Mouse (Mus musculus) liver, embryonic 14.5 days (tissue): ENCODE results near the gene Pbp2. TPM values are rescaled to one million over a fixed set of nuclear protein-coding genes. Genes with fewer than 3 reads are reported as not detected.

Experiments
- ATAC-seq: fragments of 200-750 bp; cut with Nextera tagmentation; 2 replicates; pipeline ENCODE4 v1.8.0; 2017; ENCODE audit warnings: moderate number of reproducible peaks, mild to moderate bottlenecking, moderate library complexity; ENCODE audit not compliant: insufficient read depth
- DNase-seq, 3 experiments: peaks; one replicate each; pipeline ENCODE4 v3.0.0-alpha.2; 2012 to 2013; ENCODE audit warnings: low read depth in 3 of 3, low spot score in 3 of 3
- H3K27ac ChIP-seq: fragments of 300-500 bp; sonication (generic); 2 replicates; pipeline ENCODE4 v1.5.1; 2014; ENCODE audit warnings: moderate library complexity, mild to moderate bottlenecking, control low read depth, inconsistent platforms
- H3K27me3 ChIP-seq: fragments of 300-500 bp; sonication (generic); 2 replicates; pipeline ENCODE4 v1.6.1; 2014; ENCODE audit warnings: mild to moderate bottlenecking, low read length, moderate library complexity; ENCODE audit not compliant: control insufficient read depth, insufficient read depth
- H3K36me3 ChIP-seq: fragments of 300-500 bp; sonication (generic); replicated peaks from 2 replicates; pipeline ENCODE4 v1.6.1; 2014; ENCODE audit warnings: low read depth; ENCODE audit not compliant: control insufficient read depth, insufficient read depth
- H3K4me1 ChIP-seq, 2 experiments: fragments of 200-500 bp in 1 of 2; fragments of 300-500 bp in 1 of 2; sonication (generic) in 1 of 2; replicated peaks; 2 replicates each; pipeline ENCODE4 v1.6.1; 2012 to 2014; ENCODE audit warnings: antibody characterized with exemption in 1 of 2, inconsistent platforms in 1 of 2, low read length in 1 of 2; ENCODE audit not compliant: control insufficient read depth in 2 of 2, insufficient read depth in 2 of 2
- H3K4me2 ChIP-seq: fragments of 300-500 bp; sonication (generic); 2 replicates; pipeline ENCODE4 v1.6.1; 2014; ENCODE audit warnings: low read depth, mild to moderate bottlenecking, control low read depth, moderate library complexity
- H3K4me3 ChIP-seq, 2 experiments: fragments of 200-500 bp in 1 of 2; fragments of 300-500 bp in 1 of 2; sonication (generic) in 1 of 2; 2 replicates each; pipeline ENCODE4 v1.5.1; 2012 to 2014; ENCODE audit warnings: low read depth in 2 of 2, low read length in 2 of 2, mild to moderate bottlenecking in 2 of 2, control low read depth in 1 of 2, inconsistent platforms in 1 of 2, moderate library complexity in 1 of 2; ENCODE audit not compliant: insufficient read depth in 1 of 2
- H3K9ac ChIP-seq: fragments of 300-500 bp; sonication (generic); replicated peaks from 2 replicates; pipeline ENCODE4 v1.6.1; 2014; ENCODE audit warnings: mild to moderate bottlenecking, control low read depth, moderate library complexity
- H3K9me3 ChIP-seq: fragments of 300-500 bp; sonication (generic); 2 replicates; pipeline ENCODE4 v1.6.1; 2016; ENCODE audit warnings: low read length, mixed read lengths; ENCODE audit not compliant: control insufficient read depth
- CTCF ChIP-seq: IDR thresholded peaks from 2 replicates; pipeline ENCODE4 v1.5.1; 2016; ENCODE audit warnings: antibody characterized with exemption, low read depth, control low read depth
- EP300 ChIP-seq: IDR thresholded peaks from 2 replicates; pipeline ENCODE4 v1.6.1; 2016; ENCODE audit warnings: antibody characterized with exemption, low read depth
- WGBS: fragments of 180-500 bp; shearing (Covaris S2); extraction: QIAGEN DNeasy Blood & Tissue Kit; methylation state at CpG from one replicate; pipeline ENCODE4 v1.1.7; 2014; ENCODE audit not compliant: insufficient replicate concordance; 5-methylcytosine and 5-hydroxymethylcytosine counted together
- polyA plus RNA-seq, 2 experiments: library from polyadenylated mRNA; depleted of rRNA in 1 of 2; stranded (reverse) in 1 of 2; unstranded in 1 of 2; fragments of >200 nt; fragmentation: Nextera tagmentation in 1 of 2; extraction: Ambion mirVana in 1 of 2; gene quantifications; 2 replicates each; pipeline versions ENCODE4 v1.2.1 to v1.2.3; 2012 to 2014

The Pbp2 gene
- polyA plus RNA-seq, 2 experiments = not detected

GRCm38 (mm10) chr6:135326847-135327246, 16.6 kb upstream of the Pbp2 start:
- H3K27ac ChIP-seq = no peak overlapping the region
- no peak for ATAC-seq
- no peak overlapping the region for H3K4me3 ChIP-seq
- no peaks in the 10 kb centered on the region; the same call in 1 of the 2 replicates for H3K27me3 ChIP-seq
- TF ChIP-seq CTCF (no peak), EP300 (no peak)
- no peaks in the 10 kb centered on the region for H3K9me3 ChIP-seq
- H3K4me2 ChIP-seq = no peak overlapping the region
- H3K4me1 ChIP-seq = peaks cover 0 to 2% of the 10 kb centered on the region in 2 experiments; a peak in 2 of 4 replicates
- no peak for DNase-seq
- 69% methylated on average over 7 of the region's 7 CpGs for WGBS
- H3K36me3 ChIP-seq = no peaks in the 10 kb centered on the region
- H3K9ac ChIP-seq = no peak overlapping the region

DNA sequence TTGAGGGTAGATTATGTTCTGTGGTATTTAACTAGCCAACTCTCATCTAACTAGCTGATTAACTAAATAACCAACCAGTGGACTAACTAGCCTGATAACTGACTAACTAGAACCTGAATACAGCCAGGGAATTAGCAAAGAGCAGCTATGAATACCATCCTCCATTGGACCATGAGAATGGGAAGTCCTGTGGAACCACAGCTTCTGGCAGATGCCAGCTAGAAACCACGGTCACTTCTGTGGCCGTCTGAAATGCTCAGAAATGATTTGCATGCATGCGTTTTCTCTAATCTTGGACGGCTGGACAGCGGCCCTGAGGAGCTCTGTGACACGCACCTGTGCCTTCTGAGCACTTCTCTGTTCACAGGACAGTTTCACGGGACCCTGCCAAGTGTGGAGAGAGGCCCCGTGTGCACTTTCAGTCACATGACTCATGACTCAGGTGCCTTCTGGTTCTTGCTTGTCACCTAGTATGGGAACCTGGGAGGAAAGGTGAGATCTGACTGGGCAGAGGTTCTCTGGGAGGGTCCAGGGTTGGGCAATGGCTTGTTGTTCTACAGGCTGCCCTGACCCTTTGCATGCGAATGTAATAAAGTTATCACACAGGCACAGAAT, 14.6 kb upstream of the Pbp2 start:
- H3K4me3 ChIP-seq = no peak overlapping the region

GRCm38 (mm10) chr6:135324111-135324510, 13.9 kb upstream of the Pbp2 start:
- Histone ChIP-seq H3K4me3 (no peak overlapping the region), H3K4me2 (no peak overlapping the region), H3K27me3 (no peaks in the 10 kb centered on the region; the same call in 1 of the 2 replicates), H3K4me1 (peaks cover 0 to 2% of the 10 kb centered on the region in 2 experiments; a peak in 2 of 4 replicates), H3K9ac (no peak overlapping the region), H3K9me3 (no peaks in the 10 kb centered on the region), H3K36me3 (no peaks in the 10 kb centered on the region), H3K27ac (no peak overlapping the region)
- WGBS = 15% methylated on average over 3 of the region's 3 CpGs
- ATAC-seq = no peak
- no peak for DNase-seq
- no peak for TF ChIP-seq CTCF
- TF ChIP-seq EP300 = no peak

More for the DNA sequence above, 14.6 kb upstream of the Pbp2 start:
- Histone ChIP-seq H3K9ac (no peak overlapping the region), H3K4me2 (no peak overlapping the region), H3K9me3 (no peaks in the 10 kb centered on the region), H3K4me1 (peaks cover 0 to 2% of the 10 kb centered on the region in 2 experiments; a peak in 2 of 4 replicates), H3K36me3 (no peaks in the 10 kb centered on the region), H3K27ac (no peak overlapping the region), H3K27me3 (no peaks in the 10 kb centered on the region; the same call in 1 of the 2 replicates)
- WGBS = 7% methylated on average over 9 of the region's 9 CpGs
- DNase-seq (no peak), ATAC-seq (no peak)
- TF ChIP-seq CTCF (no peak), EP300 (no peak)

DNA sequence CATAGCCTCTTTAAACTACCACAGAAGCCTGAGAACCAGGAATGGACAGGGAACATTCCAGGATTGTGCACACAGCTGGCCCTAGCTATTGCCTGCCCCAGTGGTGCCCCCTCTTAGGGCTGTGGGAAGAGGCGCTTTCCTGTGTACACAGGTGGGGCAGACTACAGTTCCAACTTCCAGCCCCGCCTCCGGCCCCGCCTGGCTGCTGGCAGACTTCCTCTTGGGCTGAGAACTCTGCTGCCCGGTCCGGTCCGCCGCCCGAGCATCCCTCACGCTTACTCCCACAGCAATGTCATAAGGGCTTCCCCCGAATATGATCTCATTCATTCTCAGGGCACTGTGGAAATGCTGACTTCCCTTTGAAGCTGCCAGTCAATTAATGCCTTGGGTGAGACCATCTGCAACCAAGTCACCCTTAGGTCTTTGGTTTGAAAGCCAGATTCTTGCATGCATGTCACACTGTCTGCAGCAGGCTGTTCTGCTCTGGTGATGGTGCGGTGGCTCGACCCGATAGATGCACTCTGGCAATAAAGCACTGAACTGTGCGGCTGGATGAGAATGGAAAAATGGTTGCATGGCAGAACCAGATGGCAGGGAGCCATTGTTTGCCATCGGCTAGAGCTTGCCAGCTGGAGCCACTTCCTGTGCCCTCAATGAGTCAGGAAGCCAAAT, 13.2 kb upstream of the Pbp2 start:
- no peaks in the 10 kb centered on the region for H3K9me3 ChIP-seq
- H3K4me2 ChIP-seq = 0 out of 2 replicates have a peak overlapping the region, but pooled peaks have one; percentile 4
- TF ChIP-seq CTCF (no peak), EP300 (no peak)
- H3K27me3 ChIP-seq = no peaks in the 10 kb centered on the region; the same call in 1 of the 2 replicates
- no peak overlapping the region for H3K4me3 ChIP-seq
- H3K27ac ChIP-seq = no peak overlapping the region
- DNase-seq (no peak), ATAC-seq (0 out of 2 replicates have a peak, but pooled peaks have one; percentile 21)
- 12% methylated on average over 16 of the region's 16 CpGs for WGBS
- H3K9ac ChIP-seq = no peak overlapping the region
- peaks cover 0 to 2% of the 10 kb centered on the region in 2 experiments; a peak in 2 of 4 replicates for H3K4me1 ChIP-seq
- H3K36me3 ChIP-seq = no peaks in the 10 kb centered on the region

DNA sequence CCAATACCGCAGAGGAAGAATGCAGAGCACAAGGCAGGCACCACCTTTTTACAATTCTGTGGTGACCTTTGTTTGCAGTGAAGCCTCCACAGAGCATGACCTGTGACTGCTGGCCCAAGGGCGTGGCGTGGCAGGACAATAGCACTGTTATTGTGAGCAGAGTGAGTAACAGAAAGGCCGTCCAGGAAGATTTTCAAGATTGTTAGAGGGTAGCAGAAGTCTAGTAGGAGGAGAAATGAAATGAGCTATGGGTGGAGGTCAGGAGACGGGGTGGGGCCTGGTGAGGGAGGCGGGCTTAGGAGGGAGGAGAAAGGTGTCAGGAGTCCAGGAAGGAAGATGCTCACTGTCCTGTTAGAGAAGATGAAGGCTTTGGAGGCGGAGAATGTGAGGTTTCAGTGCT, 12.5 kb upstream of the Pbp2 start:
- H3K4me2 ChIP-seq = no peak overlapping the region
- no peak overlapping the region for H3K27ac ChIP-seq
- H3K9ac ChIP-seq = no peak overlapping the region
- DNase-seq = no peak
- H3K9me3 ChIP-seq = no peaks in the 10 kb centered on the region
- no peaks in the 10 kb centered on the region; the same call in 1 of the 2 replicates for H3K27me3 ChIP-seq
- no peak for ATAC-seq
- TF ChIP-seq CTCF (no peak), EP300 (no peak)
- WGBS = 52% methylated on average over 7 of the region's 7 CpGs
- H3K4me3 ChIP-seq = no peak overlapping the region
- peaks cover 0 to 2% of the 10 kb centered on the region in 2 experiments; a peak in 2 of 4 replicates for H3K4me1 ChIP-seq
- no peaks in the 10 kb centered on the region for H3K36me3 ChIP-seq
